Mouse (Mus musculus) intestine, embryonic 14.5 days (tissue): ENCODE measurements around the gene Sox3. TPM values are rescaled to one million over a fixed set of nuclear protein-coding genes. Genes with fewer than 3 reads are reported as not detected.

Experiments used
- ATAC-seq: fragments of 200-750 bp; cut with Nextera tagmentation; replicated peaks from 2 replicates; pipeline ENCODE4 v1.8.0; 2017; ENCODE audit warnings: low read depth, moderate number of reproducible peaks, moderate TSS enrichment, moderate library complexity; ENCODE audit not compliant: low FRiP score, low TSS enrichment
- DNase-seq: peaks from one replicate; pipeline ENCODE4 v3.0.0-alpha.2; 2018; ENCODE audit warnings: low spot score
- H3K27ac ChIP-seq: fragments of 300-500 bp; sonication (generic); 2 replicates; pipeline ENCODE4 v1.5.1; 2014; ENCODE audit warnings: low read depth, mild to moderate bottlenecking, control low read depth
- H3K27me3 ChIP-seq: fragments of 300-500 bp; sonication (generic); replicated peaks from 2 replicates; pipeline ENCODE4 v1.6.1; 2014; ENCODE audit warnings: low read length, control low read depth; ENCODE audit not compliant: control insufficient read depth, insufficient read depth
- H3K36me3 ChIP-seq: fragments of 300-500 bp; sonication (generic); 2 replicates; pipeline ENCODE4 v1.6.1; 2014; ENCODE audit warnings: low read length, control low read depth; ENCODE audit not compliant: control insufficient read depth, insufficient read depth
- H3K4me1 ChIP-seq: fragments of 300-500 bp; sonication (generic); replicated peaks from 2 replicates; pipeline ENCODE4 v1.6.1; 2014; ENCODE audit warnings: low read length, control low read depth, mixed read lengths; ENCODE audit not compliant: control insufficient read depth, insufficient read depth
- H3K4me2 ChIP-seq: fragments of 300-500 bp; sonication (generic); 2 replicates; pipeline ENCODE4 v1.6.1; 2014; ENCODE audit warnings: low read length
- H3K4me3 ChIP-seq: fragments of 300-500 bp; sonication (generic); 2 replicates; pipeline ENCODE4 v1.5.1; 2014; ENCODE audit warnings: low read depth, low read length, control low read depth, mixed read lengths
- H3K9ac ChIP-seq: fragments of 300-500 bp; sonication (generic); 2 replicates; pipeline ENCODE4 v1.6.1; 2014; ENCODE audit warnings: mild to moderate bottlenecking, low read length
- H3K9me3 ChIP-seq: fragments of 300-500 bp; sonication (generic); 2 replicates; pipeline ENCODE4 v1.6.1; 2016; ENCODE audit warnings: low read length, control low read depth; ENCODE audit not compliant: control insufficient read depth
- WGBS: fragments of 180-500 bp; shearing (Covaris S2); extraction: QIAGEN DNeasy Blood & Tissue Kit; methylation state at CpG from one replicate; pipeline ENCODE4 v1.1.7; 2014; 5-methylcytosine and 5-hydroxymethylcytosine counted together
- polyA plus RNA-seq: library from polyadenylated mRNA; unstranded; fragments of >200 nt; fragmentation: Nextera tagmentation; extraction: Ambion mirVana; gene quantifications from 2 replicates; pipeline ENCODE4 v1.2.1, GENCODE M21; 2014

Gene Sox3
- polyA plus RNA-seq, 1 experiment from 2014 or later, result not detected

GRCm38 (mm10) chrX:60891329-60892095, 1.7 kb downstream of the Sox3 start:
- Histone ChIP-seq H3K27me3 (peaks cover 84% of the 10 kb centered on the region), H3K4me2 (peak overlapping the region; percentile 57), H3K36me3 (no peaks in the 10 kb centered on the region), H3K27ac (no peak overlapping the region), H3K9me3 (no peaks in the 10 kb centered on the region), H3K9ac (no peak overlapping the region), H3K4me1 (no peaks in the 10 kb centered on the region), H3K4me3 (peak overlapping the region; percentile 38)
- DNase-seq (peak; percentile 72), ATAC-seq (peak; percentile 14; the same call in 1 of the 2 replicates)
- WGBS, result 19% methylated on average over 40 of the region's 43 CpGs

- Histone ChIP-seq H3K36me3 (no peaks in the 10 kb centered on the region), H3K27me3 (peaks cover 76% of the 10 kb centered on the region), H3K4me1 (no peaks in the 10 kb centered on the region), H3K4me3 (no peak overlapping the region), H3K9me3 (no peaks in the 10 kb centered on the region), H3K9ac (no peak overlapping the region), H3K4me2 (no peak overlapping the region), H3K27ac (no peak overlapping the region)
- WGBS, result 21% methylated on average over 18 of the region's 18 CpGs
- DNase-seq (peak; percentile 56), ATAC-seq (no peak)
Observed at GRCm38 (mm10) chrX:60890651-60891050, 2.6 kb downstream of the Sox3 start.

- Histone ChIP-seq H3K4me2 (no peak overlapping the region), H3K27ac (no peak overlapping the region), H3K27me3 (peaks cover 70% of the 10 kb centered on the region), H3K9me3 (no peaks in the 10 kb centered on the region), H3K36me3 (no peaks in the 10 kb centered on the region), H3K4me3 (no peak overlapping the region), H3K9ac (no peak overlapping the region), H3K4me1 (no peaks in the 10 kb centered on the region)
- WGBS, result 16% methylated on average over 17 of the region's 17 CpGs
- DNase-seq, result no peak
- no peak for ATAC-seq
Observed at GRCm38 (mm10) chrX:60889956-60890485, 3.2 kb downstream of the Sox3 start.
